In genomic region chr11:55614631-55615030, GRCm38 (mm10) we compare ENCODE assay signal across 13 mouse cellular contexts. TPM values are rescaled to one million over a fixed set of nuclear protein-coding genes. Genes with fewer than 3 reads are reported as not detected.
A peak's percentile ranks its signal among the peaks of the same experiment; 100 is the strongest.
DNase-seq lines count a peak whose midpoint lies in the region; TF ChIP-seq lines count a peak whose summit lies in the region.
"Not testable (repeated sequence)": the region's sequence is repeated elsewhere in the genome, so short reads cannot be mapped to it uniquely, and the experiment has no call there.
"Had no signal": no experiment of that assay in that cellular context is flagged by ENCODE, and none has a peak within 500 bp of the region (broad histone marks: within the 10 kb centered on the region; RNA-seq: fewer than 3 reads in every experiment).

No protein-coding gene starts in this region.

- not testable (repeated sequence) for H3K9ac ChIP-seq in ES-E14 (ENCODE audit: insufficient read depth, low read depth, low read length, poor library complexity, severe bottlenecking)

- not testable (repeated sequence) for H3K36me3 ChIP-seq in E14TG2a.4 (ENCODE audit: insufficient read depth, low read length); ES-E14 (ENCODE audit: control insufficient read depth, insufficient read depth, low read length, poor library complexity, severe bottlenecking)

- H3K9me3 ChIP-seq in E14TG2a.4 (ENCODE audit: low read length); ES-E14 (ENCODE audit: control insufficient read depth, insufficient read depth, low read depth, low read length): not testable (repeated sequence)

- DNase-seq in ES-E14 (ENCODE audit: low read depth, low spot score) = peak; percentile 66
- DNase-seq in WW6 (ENCODE audit: low read depth, low spot score) = peak; percentile 53
- DNase-seq in heart, adult 11 months = peak; percentile 92
- peak; percentile 3 to 6 for DNase-seq in heart, adult 9 months (ENCODE audit: low spot score in 2 of 2)
- peak; percentile 9 for DNase-seq in heart, postnatal 4 days
- peak; percentile 2 for DNase-seq in kidney, postnatal 4 days

- not testable (repeated sequence) for H3K4me1 ChIP-seq in E14TG2a.4 (replicated peaks; ENCODE audit: low read depth, low read length); ES-E14 (ENCODE audit: control insufficient read depth in 2 of 2, insufficient read depth in 2 of 2, low read length in 2 of 2, poor library complexity in 1 of 2)

- not testable (repeated sequence) for H3K27ac ChIP-seq in ES-E14 (ENCODE audit: insufficient read depth, low read depth, low read length, poor library complexity, severe bottlenecking)

- in situ Hi-C loops in ES-E14 (cut with MboI; ENCODE audit: low sequenced_read_pairs in 2 of 2, unreplicated experiment in 2 of 2) = not testable (repeated sequence)

- TF ChIP-seq CTCF in E14TG2a.4 (conservative IDR thresholded peaks at IDR 0.05; ENCODE audit: low read length) = not testable (repeated sequence)

- H3K4me3 ChIP-seq in E14TG2a.4 (replicated peaks; ENCODE audit: low read length) (peak overlapping the region; percentile 45; the same call in 1 of the 2 replicates), ES-E14 (ENCODE audit: insufficient read depth in 1 of 2, low read depth in 1 of 2, low read length in 2 of 2, poor library complexity in 1 of 2, severe bottlenecking in 1 of 2) (0 out of 4 replicates have a peak overlapping the region, but pooled peaks of 1 of the 2 experiments have one; percentile 14)

- not testable (repeated sequence) for H3K27me3 ChIP-seq in E14TG2a.4 (ENCODE audit: insufficient read depth, low read length)

RNA-seq across cellular contexts. Expression of gene Glra1, which starts 6.6 kb away (rescaled TPM):
- total RNA-seq in ES-E14 (2012; rRNA removed) = not detected in 2 replicates
- not detected for total RNA-seq in heart, postnatal 4 days (2021)
- total RNA-seq: adrenal gland, adult 18-20 months; adrenal gland, adult 8-10 months; adrenal gland, postnatal 14 days; adrenal gland, postnatal 36 days; CH12.LX; MEL had no signal

Comparison
In these comparisons a context has a peak if more than half of its experiments do, and no peak if none do; other contexts are left out.
1. DNase-seq: peak in every context shown above with its lines; median percentile 92 in heart, adult 11 months; 66 in ES-E14; 53 in WW6; 9 in heart, postnatal 4 days; 4 in heart, adult 9 months; 2 in kidney, postnatal 4 days.